Mouse (Mus musculus) lung, adult 2 months (tissue): ENCODE measurements at regions not wholly inside any gene's neighbourhood (a gene's known extent, or its start where the extent isn't known, plus 50 kb on each side); places are given as distances from the start of the nearest gene placed in this dataset.

Source experiments
- CTCF ChIP-seq: fragments of 200-500 bp; IDR thresholded peaks from 2 replicates; pipeline ENCODE4 v1.5.1; 2011; ENCODE audit warnings: mild to moderate bottlenecking, low read length, control low read depth; ENCODE audit not compliant: insufficient read depth
- POLR2A ChIP-seq: fragments of 200-500 bp; IDR thresholded peaks from 2 replicates; pipeline ENCODE4 v1.6.1; 2011; ENCODE audit warnings: low read depth, mild to moderate bottlenecking, control low read depth, low read length, borderline replicate concordance; ENCODE audit errors: extremely low read depth

GRCm38 (mm10) chr4:56611751-56612150 lies 128.1 kb upstream of the Gm26657 start:
- TF ChIP-seq CTCF: no peak
- no peak for TF ChIP-seq POLR2A
